Mouse (Mus musculus) kidney, adult 11 months (tissue): ENCODE data around the gene BC048679.

Experiments used
- DNase-seq: peaks from one replicate; pipeline ENCODE4 v3.0.0; 2022

The BC048679 gene

DNA sequence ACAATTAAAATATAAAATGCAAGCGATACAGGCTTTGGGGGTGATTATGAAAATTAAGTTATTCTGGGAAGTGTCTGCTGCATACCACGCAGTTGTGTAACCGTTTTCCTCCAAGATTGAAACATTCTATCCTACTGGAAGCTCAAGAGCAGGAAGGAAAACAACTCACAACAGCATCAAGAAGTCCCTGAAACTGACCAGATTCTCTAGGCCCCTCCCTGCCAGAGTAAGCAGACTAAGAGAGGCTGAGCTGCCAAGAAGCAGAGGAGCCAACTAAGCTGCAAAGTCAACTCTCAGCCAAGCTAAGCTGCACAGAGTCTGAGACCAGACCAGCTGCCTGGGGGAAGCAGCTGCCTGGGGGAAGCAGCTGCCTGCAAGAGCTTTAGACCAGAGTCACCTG lies 22.9 kb downstream of the BC048679 start:
- DNase-seq, result no peak

DNA sequence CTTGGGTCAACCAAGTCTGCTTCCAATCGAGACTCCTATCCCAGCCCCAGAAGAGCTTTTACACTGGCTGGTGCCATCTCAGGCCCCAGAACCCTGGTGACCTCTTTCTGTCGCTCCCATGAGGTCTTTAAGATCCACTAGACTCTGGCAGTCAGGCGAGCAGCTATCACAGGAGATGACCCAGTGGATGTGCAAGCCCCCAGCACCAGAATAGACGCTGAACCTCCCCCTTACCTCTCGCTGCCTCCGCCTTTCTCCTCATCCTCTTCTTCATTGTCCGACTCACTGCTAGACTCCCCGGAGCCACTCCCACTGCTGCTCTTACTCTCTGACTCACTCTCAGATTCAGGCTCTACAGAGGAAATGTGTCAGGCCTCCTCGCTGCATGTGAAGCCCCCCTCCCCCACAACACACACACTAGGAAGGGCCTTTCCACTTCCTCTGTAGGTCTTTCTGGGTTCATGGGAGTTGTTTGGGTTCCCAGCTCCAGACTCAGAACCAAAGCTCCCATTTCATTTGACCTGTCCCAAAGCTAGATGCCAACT lies 33.1 kb downstream of the BC048679 start:
- DNase-seq, result no peak

DNA sequence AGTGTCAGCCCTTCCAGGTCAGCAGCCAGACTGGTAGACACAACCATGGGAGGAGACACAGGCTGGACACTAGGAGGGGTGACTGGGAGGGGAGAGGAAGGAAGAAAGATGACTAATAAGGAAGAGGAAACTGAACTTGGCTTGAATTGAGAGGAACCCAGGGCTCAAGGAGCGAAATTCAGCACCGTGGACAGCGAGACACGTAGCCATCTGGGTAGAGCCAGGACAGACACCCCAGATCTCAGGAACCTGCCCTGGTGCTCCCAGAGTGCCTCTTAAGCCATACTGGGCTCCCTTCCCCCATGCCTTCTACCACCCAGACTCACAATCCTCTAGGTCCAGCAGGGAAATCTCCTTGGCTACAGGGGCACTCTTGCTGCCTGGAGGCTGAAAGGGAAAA lies 34.0 kb downstream of the BC048679 start:
- DNase-seq, result no peak

DNA sequence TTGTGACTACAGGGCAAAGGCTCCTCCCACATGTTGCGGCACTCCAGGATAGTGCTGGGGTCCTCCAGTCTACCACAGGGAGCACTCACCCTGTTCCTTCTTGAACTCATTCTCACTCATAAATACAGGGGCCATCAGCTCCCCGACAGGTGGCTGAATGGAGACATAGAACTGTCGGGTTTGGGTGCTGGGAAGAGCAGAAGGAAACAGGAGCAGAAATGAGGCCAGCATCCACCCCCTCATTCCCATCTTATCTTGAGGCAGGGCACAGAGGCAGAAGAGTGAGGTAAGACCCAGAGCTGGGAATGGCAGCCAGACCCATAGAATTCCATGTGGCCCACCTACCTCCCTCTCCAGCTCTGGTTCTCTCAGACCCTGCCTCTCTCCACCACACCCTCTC lies 35.3 kb downstream of the BC048679 start:
- DNase-seq, result no peak

DNA sequence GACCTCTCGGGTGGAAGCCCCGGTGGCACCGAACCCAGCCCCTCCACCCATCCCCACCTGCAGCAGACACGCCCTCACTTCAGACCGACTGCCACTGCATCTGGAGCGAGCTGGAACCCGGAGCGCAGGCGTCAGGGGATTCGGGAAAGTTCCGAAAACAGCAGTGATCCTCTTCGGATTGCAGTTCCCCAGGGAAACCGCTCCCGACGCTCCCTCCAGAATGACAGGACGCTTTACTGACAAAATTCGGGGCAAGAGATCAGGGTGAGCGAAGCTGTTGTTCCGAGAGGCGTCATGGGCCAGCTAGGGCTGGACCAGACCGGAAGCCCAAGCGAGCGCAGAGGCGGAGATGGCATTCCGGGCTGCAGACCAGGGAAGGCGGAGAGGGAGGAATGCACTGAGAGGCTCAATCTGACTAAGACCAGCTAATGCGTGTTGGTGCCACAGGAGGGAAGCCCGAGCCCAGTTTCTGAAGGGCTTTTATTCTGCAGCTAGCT lies 42.9 kb downstream of the BC048679 start, which contains the start of gene Cpeb1:
Cpeb1 (minus strand) TSS at position 311 of the 497 bp plus-strand sequence.
- DNase-seq, result peak; percentile 78

DNA sequence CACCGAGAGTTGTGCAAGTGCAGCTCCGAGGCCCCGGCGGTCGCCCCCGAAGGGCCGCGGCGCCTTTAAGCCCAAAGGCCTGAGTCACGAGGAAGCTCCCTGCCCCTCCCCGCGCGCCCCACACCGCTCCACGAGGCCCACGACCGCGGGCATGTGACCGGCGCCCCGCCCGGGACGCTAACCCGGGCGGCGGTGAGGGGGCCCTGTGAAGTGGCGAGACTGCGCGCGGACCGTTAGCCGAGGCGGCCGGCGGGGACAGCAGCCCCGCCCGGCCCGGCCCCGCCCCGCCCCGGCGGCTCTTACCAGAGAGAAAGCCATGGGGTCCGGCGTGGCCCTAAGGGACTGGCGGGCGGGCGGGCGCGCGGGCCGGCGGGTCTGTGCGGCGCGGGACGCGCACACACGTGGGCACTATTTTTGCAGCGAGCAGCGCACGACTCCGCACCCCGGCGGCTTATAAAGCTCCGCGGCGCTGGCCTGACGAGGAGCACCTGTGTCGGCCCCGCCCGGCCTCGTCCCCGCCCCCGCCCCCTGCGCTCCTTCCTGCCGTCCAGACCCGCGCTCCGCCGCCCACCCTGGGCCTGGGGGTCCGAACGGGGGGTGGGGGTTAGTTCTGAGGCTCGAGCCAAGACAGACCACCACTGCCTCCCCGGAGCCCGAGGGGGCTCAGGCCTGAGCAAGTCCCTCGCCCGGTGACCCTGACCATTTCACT lies 43.6 kb downstream of the BC048679 start:
- peak; percentile 50 for DNase-seq

DNA sequence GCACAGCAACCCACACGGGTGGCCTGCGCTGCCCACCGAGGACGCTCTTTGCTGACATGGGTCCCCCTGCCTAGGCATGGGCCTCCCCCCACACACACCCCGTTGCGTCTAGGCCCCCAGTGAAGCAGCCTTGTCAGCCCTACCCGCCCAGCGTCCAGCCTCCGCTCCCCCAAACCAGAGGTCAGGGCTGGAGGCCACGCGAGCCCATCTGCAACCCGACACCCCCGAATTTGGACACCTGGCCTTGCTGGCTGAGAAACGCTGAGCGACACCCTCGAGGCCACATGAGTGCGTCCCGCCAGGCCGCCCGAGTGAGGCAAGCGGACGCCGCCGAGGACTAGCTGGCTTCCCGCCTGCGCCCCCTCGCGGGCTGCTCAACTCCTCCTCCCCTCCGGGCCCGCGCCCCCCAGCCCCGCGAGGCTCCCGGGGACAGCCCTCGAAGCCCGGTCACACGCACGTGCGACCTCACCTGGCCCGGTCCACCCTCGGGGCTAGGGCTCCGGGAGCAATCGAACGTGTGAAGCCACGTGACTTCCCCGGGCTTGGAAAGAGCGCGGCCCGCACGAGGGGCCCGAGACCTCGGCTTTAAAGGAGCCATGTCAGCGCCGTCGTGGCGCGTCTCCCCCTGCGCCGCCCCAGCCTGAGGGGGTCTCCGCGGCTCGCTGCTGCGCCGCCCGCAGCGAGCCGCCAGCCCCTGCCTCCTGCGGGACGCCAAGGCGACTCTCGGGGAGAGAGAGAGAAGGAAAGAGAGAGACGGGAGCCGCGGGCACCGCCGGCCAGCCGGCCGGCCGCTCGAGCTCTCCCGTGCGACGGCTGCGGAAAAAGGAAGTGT lies 44.4 kb downstream of the BC048679 start:
- peak; percentile 52 for DNase-seq

DNA sequence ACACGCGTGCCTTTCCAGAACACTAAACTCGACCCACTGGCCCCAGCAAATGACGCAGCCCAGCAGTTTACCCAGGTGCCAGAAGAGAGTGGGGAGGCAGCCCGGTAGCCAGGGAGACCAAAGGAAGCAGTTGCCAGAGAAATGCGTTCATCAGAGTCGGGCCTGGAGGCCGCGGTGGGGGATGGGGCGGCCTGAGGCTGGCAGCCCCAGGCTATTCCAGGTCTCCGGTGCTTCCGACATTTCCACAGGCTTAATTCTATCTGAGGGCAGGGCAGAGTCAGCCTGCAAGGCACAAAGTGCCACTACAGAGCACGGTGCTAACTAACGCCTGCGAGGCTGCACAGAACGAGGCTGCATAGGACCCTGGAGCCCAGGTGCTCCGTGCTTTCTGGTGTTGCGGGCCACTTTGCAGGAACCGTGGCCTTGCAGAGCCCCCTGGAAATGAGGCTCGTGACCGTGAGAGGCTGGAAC lies 45.1 kb downstream of the BC048679 start:
- DNase-seq, result peak; percentile 53
